Mouse (Mus musculus) E14TG2a.4 (cell line): ENCODE results near the gene S100a4.

Source experiments
- CTCF ChIP-seq: conservative IDR thresholded peaks from 2 replicates; pipeline ENCODE4 v1.5.1; 2014; ENCODE audit warnings: low read length
- NANOG ChIP-seq: IDR thresholded peaks from 2 replicates; pipeline ENCODE4 v1.6.1; 2014; ENCODE audit warnings: borderline replicate concordance, low read length, mixed read lengths

- no peak for TF ChIP-seq CTCF
- no peak for TF ChIP-seq NANOG
These were observed 47.6 kb upstream of the S100a4 start for GRCm38 (mm10) chr3:90555954-90556353.
